Mouse (Mus musculus) T-cell, adult 66 days (primary cell): Measurements from ENCODE around the gene Gba2. TPM values are rescaled to one million over a fixed set of nuclear protein-coding genes. Genes with fewer than 3 reads are reported as not detected.

Experiments
- total RNA-seq, 2 experiments: library from RNA; stranded (reverse); gene quantifications; 3 replicates in 1 of 2; 4 replicates in 1 of 2; pipeline ENCODE4 v1.2.4; 2023

Gene Gba2
- 10 to 100 TPM; 36.6 to 37.0 TPM for total RNA-seq

GRCm38 (mm10) chr4:43578376-43579204, at the start of gene Gba2, which contains the start of gene Rgp1:
Gene Gba2 (minus strand): TSS chr4:43578873.
Gene Rgp1 (plus strand): TSS chr4:43578715.

GRCm38 (mm10) chr4:43584444-43585416, 6.1 kb upstream of the Gba2 start, which contains the start of gene Msmp:
Gene Msmp (minus strand): TSS chr4:43584494.

GRCm38 (mm10) chr4:43561997-43562768, 16.5 kb downstream of the Gba2 start, which contains the start of the genes Creb3 and Tln1:
Gene Creb3 (plus strand): TSS chr4:43562332.
Gene Tln1 (minus strand): TSS chr4:43562691.

Other genes with a start within 250 kb of the Gba2 start
- not detected for gene Rusc2, start 196.9 kb downstream of the Gba2 start, total RNA-seq
- gene Fam166b, start 149.7 kb downstream of the Gba2 start, total RNA-seq = not detected
- 10 to 100 TPM; 54.4 to 54.9 TPM for gene Tesk1, start 136.9 kb downstream of the Gba2 start, total RNA-seq
- gene Cd72, start 124.2 kb downstream of the Gba2 start, total RNA-seq = 10 to 100 TPM; 27.0 to 31.6 TPM
- gene Sit1, start 95.1 kb downstream of the Gba2 start, total RNA-seq = 10 to 100 TPM; 76.6 to 85.8 TPM
- gene Ccdc107, start 86.0 kb downstream of the Gba2 start, total RNA-seq = 10 to 100 TPM; 24.6 to 26.0 TPM
- gene Arhgef39, start 79.2 kb downstream of the Gba2 start, total RNA-seq = 1 to 10 TPM; 2.3 to 4.2 TPM
- not detected for gene Car9, start 71.9 kb downstream of the Gba2 start, total RNA-seq
- gene Tpm2, start 55.1 kb downstream of the Gba2 start, total RNA-seq = not detected
- gene Creb3, start 16.5 kb downstream of the Gba2 start, total RNA-seq = 10 to 100 TPM; 61.5 to 65.6 TPM
- 100 to 1,000 TPM; 326 to 327 TPM for gene Tln1, start 16.2 kb downstream of the Gba2 start, total RNA-seq
- gene Rgp1, start 158 bp downstream of the Gba2 start, total RNA-seq = 10 to 100 TPM; 54.0 to 54.2 TPM
- not detected for gene Msmp, start 5.6 kb upstream of the Gba2 start, total RNA-seq
- not detected for gene Npr2, start 53.1 kb upstream of the Gba2 start, total RNA-seq
- not detected for gene Spag8, start 74.7 kb upstream of the Gba2 start, total RNA-seq
- gene Hint2, start 77.6 kb upstream of the Gba2 start, total RNA-seq = 10 to 100 TPM; 21.3 to 24.6 TPM
- 1 to 10 TPM; 2.7 to 2.8 TPM for gene Tmem8b, start 90.1 kb upstream of the Gba2 start, total RNA-seq
- gene Fam221b, start 90.3 kb upstream of the Gba2 start, total RNA-seq = not detected
- gene Olfr70, start 121.9 kb upstream of the Gba2 start, total RNA-seq = not detected
- gene Olfr71, start 131.4 kb upstream of the Gba2 start, total RNA-seq = not detected
- not detected for gene Hrct1, start 148.3 kb upstream of the Gba2 start, total RNA-seq
- gene Spaar, start 151.2 kb upstream of the Gba2 start, total RNA-seq = not detected
- gene Olfr159, start 192.1 kb upstream of the Gba2 start, total RNA-seq = not detected
- gene Olfr156, start 245.0 kb upstream of the Gba2 start, total RNA-seq = not detected